Mouse (Mus musculus) 3134 (cell line): Measurements from ENCODE around the gene Grb2.
A peak's percentile ranks its signal among the peaks of the same experiment; 100 is the strongest.

ENCODE experiments used
- DNase-seq: peaks from one replicate; pipeline ENCODE4 v3.0.0-alpha.2; 2011; ENCODE audit warnings: low spot score; ENCODE audit not compliant: insufficient read length; ENCODE audit errors: extremely low read depth

The Grb2 gene

DNA sequence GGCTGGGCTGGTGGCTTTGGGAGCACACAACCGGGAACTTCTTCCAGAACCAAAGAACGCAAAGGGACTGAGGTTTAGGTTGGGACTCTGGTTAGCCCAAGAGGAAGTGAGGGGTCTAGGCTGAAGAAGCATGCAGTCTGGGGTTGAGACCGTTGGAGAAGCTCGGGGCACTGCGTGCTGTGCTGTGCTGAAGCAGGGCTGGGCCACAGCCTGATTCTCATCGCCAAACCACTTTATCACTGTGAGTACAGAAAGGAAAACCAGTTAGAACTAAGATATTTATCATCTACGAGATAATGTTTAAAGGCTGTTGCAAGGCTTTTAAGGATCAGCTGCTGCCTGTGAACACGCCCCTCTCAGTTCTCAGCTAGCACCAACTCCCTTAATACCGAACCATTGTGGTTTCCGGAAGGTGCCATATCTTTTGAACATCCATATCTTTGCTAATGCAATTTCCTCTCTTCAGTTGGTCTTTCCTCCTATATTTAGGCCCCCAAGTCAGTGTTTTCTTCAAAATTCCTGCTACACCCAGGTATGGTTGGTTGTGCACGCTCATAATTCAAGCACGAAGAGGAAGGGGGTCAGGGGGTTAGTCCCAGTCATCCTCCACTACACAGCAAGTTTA, 4.4 kb upstream of the Grb2 start:
- DNase-seq = no peak

DNA sequence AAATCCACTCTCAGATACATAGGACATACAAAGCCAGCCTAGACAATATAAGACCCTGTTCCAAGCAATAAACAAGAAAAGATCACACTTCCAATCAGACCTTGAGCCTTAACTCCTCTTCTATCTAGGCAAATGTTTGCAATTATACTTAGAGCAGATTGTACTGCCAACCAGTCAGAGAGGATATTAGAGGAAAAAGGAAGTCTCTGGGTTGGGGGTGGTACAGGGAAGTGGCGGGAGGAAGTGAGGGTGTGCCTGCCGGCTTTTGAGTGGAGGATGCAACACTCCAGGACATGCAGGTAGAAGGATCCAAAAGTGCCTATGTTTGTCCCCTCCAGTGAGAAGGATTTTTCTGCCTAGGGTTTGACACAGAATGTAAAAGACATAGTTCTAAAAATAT, 3.9 kb upstream of the Grb2 start:
- DNase-seq = no peak

DNA sequence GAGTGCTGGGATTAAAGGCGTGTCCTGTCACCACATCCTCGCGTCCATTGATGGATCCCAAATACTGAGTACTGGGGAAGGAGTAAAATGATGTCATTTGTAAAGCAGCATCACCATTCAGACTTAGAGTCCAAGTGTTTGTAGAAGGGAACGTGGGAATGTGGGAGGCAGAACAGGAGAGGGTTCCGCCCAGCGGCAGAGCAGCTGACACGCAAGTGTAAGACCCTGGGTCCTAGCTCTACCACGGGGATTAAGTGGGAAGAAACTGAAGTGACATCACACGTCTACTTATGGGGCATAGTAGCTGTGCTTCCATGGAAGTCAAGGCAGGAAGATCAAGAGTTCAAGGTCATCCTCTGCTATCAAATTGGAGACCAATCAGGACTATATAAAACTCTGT, 2.7 kb upstream of the Grb2 start:
- DNase-seq = no peak

- no peak for DNase-seq
These were observed 1.6 kb upstream of the Grb2 start for GRCm38 (mm10) chr11:115709829-115710559.

DNA sequence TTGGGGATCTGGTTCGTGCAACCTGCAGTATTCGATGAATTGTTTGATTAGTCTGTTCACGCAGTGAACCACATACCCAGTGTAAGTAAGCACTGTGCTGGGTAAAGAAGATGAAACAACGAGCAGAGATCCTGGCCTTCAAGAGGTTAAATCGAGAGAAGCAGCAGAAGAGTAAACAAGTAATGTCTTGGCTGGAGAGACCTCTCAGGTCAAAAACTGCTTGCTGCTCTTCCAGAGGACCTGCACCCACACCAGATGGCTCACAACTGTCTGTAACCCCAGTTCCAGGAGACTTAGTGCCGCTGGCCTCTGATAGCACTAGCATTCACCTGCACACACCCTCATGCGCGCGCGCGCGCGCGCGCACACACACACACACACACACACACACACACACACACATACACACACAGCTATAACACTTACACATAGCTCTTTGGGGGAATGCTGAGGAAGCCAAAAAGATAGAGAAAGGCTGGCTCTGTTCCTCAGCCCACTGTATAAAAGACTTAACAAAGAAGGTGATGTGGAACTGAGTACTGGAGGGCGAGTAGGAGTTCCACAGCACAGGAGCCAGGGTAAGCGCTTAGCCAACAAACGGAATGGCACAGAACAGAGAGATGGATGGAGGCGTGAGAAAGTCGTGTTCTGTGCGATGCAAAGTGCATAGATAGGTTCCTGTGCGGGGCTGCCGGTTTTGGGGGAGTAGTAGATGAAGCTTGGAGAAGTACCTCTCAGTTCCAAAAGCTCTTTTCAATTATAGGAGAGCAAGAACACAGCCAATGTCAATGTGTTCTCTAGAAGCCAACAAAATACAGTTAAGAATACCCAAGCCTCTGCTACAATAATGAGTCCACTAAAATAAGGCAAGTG, 795 bp upstream of the Grb2 start:
- no peak for DNase-seq

DNA sequence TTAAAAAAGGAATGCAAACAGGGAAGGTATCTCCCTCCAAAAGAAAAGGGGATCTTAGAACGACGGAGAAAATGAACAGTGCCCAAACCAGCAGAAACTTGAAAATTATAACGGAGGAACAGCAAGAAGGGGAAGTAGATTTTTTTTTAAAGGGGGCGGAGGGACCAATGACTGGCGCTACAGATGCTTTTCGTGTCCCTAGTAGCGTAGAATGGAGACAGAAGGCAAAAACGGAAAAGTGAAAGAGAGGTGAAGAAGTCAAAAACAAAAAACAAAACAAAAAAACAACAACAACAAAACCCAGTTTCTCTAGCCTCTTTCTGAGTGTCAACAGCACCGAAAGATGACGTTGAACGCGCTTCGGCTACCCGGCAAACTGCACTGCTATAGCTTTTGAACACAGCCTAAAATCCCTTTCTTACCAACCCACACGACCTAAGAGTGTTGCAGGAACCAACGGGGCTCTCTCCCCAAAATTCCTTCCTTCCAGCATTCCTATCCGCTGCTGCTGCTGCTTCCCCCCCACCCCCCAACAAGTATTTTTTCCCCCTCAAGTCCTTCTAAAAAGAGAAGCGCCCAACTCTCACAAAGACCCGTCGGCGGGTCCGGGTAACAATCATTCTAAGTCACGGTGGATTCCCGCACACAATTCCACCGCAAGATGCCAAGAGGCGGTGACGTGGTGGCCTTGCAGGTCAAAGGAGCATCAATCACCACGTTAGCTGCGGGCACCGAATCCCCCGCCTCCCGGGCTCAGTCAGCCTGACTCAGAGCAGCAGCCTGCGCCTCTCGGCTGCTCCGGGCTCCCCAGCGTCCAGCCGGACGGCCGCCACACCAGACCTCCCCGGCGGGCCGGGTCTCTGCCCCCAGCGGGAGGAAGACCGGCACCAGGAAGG, 836 bp downstream of the Grb2 start:
- peak; percentile 67 for DNase-seq

GRCm38 (mm10) chr11:115706584-115706983, 1.8 kb downstream of the Grb2 start:
- no peak for DNase-seq

DNA sequence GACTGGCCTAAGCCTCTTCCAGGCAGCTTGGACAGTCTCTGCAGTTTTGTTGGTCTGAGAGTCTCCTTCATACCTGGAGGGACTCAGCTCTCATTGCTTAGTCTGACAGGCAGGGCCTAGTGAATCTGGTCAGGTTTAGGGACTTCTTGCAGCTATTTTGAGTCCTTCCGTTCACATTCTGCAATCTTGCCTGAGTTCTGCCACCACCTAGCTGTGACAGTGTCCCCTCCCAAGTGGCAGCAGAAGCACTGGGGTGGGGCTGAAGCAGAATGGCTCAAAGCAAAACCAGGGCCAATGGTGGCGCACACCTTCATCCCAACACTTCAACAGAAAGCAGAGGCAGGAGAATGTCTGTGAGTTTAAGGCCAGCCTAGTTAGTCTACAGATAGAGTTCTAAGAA, 2.8 kb downstream of the Grb2 start:
- DNase-seq = no peak

- no peak for DNase-seq
These were observed 3.7 kb downstream of the Grb2 start for GRCm38 (mm10) chr11:115704648-115705047.

- DNase-seq = no peak
These were observed 4.9 kb downstream of the Grb2 start for GRCm38 (mm10) chr11:115703466-115703865.

- DNase-seq = peak; percentile 27
These were observed 9.2 kb downstream of the Grb2 start for GRCm38 (mm10) chr11:115698986-115699728.

DNA sequence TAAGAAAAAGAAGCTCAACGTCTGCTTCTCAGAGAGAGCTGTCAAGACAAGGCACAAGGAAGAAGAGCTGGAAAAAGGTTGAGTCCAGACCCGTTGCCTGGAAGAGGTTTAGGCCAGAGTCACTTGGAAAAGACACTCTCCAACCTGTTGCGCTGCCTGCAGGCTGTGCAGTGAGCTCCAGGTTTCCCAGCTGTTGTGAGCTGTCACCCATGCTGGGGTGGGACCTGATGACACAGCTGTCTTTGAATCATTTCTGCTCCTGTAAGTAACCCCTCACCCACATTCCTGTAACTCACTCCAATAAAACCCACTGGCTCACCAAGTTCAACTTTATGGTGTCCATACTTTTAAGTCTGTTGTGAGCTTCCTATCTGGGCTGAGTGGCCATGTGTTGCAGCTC, 10.7 kb downstream of the Grb2 start:
- no peak for DNase-seq

GRCm38 (mm10) chr11:115697091-115697490, 11.3 kb downstream of the Grb2 start:
- no peak for DNase-seq

- peak; percentile 27 for DNase-seq
These were observed 11.9 kb downstream of the Grb2 start for GRCm38 (mm10) chr11:115696471-115696870.

GRCm38 (mm10) chr11:115693979-115694578, 14.3 kb downstream of the Grb2 start:
- no peak for DNase-seq

GRCm38 (mm10) chr11:115692800-115693199, 15.6 kb downstream of the Grb2 start:
- DNase-seq = no peak

DNA sequence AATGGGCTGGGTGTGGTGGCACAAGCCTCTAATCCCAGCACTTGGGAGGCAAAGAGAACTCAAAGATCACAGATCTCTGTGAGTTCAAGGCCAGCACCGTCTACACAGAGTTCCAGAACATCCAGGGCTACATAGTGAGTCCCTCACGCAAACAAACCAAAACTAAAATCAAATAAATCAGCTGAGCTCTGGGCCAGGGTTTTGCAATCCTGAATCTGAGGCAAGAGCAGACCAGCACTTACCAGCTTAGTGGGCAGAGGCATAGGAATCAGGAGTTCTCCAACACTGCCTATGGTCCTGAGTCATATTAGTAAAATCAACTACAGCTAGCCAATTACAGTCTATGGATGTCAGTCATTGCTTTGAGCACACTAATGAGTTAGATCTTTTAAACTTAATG, 16.4 kb downstream of the Grb2 start:
- no peak for DNase-seq

DNA sequence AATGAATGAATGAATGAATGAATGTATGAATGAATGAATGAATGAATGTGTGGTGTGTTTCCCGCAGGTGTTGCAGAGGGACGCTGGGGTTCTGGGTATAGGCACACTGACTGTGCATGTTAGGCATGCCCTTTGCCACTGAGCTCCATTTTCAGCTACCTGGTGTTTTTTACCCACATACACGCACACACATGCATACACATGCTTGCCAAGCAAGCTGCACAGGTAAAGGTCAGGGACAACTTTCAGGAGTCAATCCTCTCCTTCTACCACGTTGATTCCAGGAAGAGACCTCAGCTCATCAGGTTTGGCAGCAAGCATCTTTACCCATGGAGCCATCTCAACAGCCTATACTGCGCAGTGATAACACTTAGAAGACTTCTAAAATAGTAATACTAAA, 16.9 kb downstream of the Grb2 start:
- no peak for DNase-seq

DNA sequence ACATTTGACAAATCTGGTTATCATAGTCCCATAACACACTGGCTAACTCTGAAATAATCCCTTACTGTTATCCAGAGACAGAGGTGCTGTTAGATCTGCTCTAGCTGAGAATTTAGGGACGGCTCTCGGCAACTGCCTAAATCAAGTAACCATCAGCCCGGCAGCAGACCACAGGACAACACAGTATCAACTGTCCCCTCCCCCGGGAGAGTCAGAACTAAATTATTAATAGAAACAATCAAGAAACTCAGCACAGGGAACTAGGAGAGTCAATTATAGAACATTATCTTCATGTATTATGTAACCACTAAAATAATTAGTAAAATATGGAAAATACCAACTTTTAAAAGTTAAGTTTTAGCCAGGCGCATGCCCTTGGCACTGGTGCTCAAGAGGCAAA, 17.4 kb downstream of the Grb2 start:
- DNase-seq = no peak

- DNase-seq = no peak
These were observed 18.0 kb downstream of the Grb2 start for GRCm38 (mm10) chr11:115690356-115690755.
